Mouse (Mus musculus): Measurements from ENCODE around the gene Carmil1. TPM values are rescaled to one million over a fixed set of nuclear protein-coding genes. Genes with fewer than 3 reads are reported as not detected.
"Not testable (repeated sequence)": the region's sequence is repeated elsewhere in the genome, so short reads cannot be mapped to it uniquely, and the experiment has no call there.

Carmil1 gene
- total RNA-seq, 2 experiments from 2014 or later: 9.6 to 11.7 TPM

DNA sequence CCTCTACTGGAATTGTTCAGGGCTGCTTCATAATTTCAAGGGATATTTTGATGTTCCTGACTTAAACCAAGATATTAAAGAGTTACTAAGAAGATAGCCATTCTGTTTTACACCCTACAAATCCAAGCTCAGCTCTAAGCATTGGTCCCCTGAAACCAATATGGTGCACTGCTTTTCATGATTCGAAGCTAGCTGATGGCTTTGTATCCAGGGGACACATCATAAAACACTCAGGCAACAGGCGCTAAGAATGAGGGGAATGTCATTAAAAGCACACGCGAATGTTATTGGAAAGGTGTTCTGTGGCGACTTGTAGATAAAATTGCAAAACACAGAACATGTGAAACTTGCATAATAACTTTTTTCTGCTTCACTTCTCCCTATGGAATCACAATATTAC lies 174.8 kb downstream of the Carmil1 start:
- ATAC-seq (ENCODE audit: poor library complexity, severe bottlenecking): no peak

DNA sequence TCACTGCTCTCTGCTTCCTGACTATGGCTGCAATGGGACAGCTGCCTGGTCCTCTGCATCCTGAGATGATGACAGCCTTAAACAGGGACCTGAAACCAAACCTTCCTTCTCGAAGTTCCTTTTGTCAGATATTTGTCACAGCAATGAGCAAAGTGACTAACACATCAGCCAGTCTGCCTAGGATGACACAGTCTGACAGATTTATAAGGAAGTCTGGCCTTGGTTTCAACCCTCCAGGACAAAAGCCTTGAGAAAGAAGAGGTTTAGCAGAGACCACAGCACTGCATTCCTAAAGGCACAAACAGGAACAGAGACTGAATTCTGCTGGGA lies 175.3 kb downstream of the Carmil1 start:
- ATAC-seq (ENCODE audit: poor library complexity, severe bottlenecking): peak; percentile 73

DNA sequence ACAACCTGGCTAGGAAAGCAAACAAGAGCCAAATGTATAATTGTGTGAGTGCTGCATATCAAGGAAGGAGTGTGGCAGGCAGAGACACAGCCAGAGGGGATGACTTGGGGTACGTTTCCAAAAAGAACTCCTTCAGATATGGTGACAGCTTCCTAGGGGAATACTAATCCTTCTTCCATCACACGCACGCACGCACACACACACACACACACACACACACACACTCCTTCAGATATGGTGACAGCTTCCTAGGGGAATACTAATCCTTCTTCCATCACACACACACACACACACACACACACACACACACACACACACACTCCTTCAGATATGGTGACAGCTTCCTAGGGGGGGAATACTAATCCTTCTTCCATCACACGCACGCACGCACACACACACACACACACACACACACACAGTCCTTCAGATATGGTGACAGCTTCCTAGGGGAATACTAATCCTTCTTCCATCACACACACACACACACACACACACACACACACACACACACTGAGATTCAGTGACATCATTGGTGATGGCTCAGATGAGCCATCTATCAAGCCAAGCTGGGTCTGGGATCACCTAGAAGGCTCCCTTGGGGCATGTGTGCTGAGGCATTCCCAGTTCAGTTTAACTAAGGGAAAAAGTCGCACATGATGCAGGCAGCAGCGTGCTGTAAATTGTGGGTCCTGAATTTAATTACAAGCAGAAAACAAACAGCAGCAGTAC lies 175.8 kb downstream of the Carmil1 start:
- not testable (repeated sequence) for ATAC-seq (ENCODE audit: poor library complexity, severe bottlenecking)

DNA sequence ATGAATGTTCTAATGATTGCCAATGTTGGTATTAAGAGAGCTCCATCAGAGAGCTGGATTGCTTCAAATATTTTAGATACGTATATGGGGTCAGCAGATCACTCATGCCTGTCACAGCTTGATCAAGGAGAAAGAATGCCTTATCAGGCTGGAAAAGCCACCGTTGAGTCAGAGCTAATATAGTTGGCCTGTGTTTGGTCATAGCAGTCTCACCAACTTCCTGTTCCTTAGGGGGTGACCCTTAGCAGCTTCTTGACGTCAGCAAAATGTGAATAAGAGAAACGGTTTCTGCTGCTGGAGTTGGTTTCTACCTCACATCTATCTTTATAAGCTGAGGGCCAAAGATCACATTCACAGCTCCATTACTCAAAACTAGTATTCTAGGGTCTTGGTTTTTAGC lies 176.6 kb downstream of the Carmil1 start:
- peak; percentile 74 for ATAC-seq (ENCODE audit: poor library complexity, severe bottlenecking)

DNA sequence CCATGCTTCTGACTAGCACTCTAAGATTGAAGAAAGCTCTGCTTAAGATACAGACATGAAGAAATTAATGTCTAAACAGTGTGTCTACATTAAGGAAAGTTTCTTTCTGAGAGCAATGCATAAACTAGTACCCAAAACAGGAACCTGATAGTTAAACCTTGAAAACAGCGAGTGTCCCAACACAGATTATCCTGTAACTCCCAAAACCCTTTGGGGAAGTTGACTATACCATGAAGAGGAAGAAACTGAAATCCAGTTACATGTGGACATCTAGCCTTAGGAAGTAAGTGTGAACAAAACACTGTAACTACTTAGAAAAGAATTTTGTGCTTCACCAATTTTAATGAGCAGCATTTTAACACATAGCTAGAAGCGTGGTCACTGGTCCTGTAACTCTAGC lies 177.4 kb downstream of the Carmil1 start:
- peak; percentile 55 for ATAC-seq (ENCODE audit: poor library complexity, severe bottlenecking)

DNA sequence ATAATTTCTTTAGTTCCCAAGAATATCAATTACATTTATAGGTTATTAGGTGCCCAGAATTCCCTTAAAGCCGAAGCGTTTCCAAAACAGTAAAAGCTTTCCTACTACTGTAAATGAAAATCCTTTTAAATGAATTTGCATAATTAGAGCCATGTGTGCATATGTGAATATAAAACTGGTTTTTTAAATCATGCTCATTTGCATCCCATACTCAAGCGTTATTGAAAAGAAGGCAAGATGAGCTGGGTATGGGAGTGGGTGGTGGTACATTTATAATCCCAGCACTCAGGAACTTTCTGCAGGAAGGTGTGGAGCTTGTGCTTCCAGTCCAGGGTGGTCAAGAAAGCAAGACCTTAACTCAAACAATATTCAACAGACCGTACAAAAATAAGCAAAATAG lies 178.3 kb downstream of the Carmil1 start:
- ATAC-seq (ENCODE audit: poor library complexity, severe bottlenecking): no peak

DNA sequence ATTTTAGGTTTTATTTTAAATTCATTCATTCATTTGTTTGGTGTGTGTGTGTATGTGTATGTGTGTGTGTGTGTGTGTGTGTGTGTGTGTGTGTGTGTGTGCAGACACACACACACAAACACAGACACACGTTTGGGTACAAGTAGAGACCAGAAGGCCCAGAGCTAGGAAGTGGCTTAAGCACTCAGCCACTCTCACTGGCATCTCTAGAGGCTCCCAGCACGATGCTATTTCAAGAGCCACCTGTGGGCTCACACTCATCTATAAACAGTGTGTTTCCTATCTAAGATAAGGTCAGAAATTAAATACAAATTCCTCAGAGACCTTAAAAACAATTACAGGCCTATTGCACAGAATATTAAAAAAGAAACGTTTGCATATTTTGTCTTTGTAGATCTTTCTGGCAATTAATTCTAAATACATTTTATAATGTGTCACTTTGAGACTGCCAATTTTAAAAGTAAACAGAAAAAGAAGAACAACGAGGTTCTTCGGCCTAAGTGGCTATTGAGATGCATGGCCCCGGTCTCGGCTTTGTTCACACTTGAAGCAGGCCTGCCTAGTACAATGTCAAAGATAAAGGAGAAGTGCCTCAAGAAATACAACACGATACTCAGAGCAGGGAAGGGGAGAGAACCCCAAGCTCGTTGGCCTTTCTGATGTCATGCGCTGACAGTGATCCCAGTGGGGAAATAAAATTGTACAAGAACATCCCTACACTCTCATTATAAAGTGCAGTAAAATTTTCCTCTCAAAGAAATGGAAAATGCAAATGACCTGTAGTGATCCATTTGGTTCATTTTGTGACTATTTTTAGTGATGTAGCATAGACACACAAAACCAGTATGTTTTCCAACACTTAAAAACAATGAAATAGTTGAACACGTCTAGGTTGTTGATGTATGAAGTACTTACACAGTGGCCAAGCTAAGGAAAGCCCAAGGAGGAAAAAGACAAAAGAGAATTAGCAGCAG lies 179.2 kb downstream of the Carmil1 start:
- ATAC-seq (ENCODE audit: poor library complexity, severe bottlenecking): no peak

DNA sequence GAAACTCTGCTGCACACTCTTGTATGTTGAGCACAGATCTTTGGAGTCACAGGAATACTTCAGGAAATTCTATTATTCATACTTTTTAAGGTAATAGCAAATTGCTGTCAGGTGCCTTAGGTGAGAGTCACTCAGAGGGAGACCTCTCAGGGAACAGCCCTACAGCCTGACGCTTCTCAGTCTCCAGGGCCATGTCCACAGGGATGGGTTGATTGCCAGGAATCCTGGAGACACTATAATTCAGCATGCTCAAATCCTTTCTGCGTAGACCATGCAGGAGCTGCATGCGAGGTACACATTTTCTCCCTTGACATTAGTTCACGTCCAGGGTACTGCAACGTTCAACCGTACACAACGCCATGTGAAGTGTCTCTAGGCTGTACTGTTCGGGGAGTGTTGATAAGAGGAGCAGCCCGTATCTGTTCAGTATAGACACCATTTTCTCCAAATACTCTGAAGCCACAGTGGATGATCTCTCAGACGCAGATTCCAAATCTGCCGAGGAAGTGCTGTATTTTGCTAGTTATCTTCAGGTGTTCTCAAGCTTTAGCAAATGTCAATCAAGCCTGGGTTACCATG lies 180.0 kb downstream of the Carmil1 start:
- no peak for ATAC-seq (ENCODE audit: poor library complexity, severe bottlenecking)

DNA sequence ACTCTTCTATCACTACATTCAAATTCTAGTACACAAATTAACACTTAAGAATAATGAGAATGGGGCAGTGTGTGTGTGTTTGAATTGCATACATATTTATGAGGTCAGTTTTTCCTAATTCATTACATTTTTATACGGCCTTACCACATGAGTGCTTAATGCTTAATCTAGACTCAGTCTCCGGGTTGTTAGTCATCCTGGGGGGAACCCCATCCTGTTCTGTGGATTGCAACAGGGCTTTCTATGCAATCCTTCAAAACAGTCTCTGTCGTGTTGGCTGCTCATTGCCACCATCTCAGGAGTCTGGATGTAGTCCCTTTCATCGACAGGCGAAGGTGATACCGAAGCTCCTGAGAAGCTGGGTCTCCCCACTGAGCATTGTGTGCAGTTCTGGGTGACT lies 184.0 kb downstream of the Carmil1 start:
- no peak for ATAC-seq (ENCODE audit: poor library complexity, severe bottlenecking)

DNA sequence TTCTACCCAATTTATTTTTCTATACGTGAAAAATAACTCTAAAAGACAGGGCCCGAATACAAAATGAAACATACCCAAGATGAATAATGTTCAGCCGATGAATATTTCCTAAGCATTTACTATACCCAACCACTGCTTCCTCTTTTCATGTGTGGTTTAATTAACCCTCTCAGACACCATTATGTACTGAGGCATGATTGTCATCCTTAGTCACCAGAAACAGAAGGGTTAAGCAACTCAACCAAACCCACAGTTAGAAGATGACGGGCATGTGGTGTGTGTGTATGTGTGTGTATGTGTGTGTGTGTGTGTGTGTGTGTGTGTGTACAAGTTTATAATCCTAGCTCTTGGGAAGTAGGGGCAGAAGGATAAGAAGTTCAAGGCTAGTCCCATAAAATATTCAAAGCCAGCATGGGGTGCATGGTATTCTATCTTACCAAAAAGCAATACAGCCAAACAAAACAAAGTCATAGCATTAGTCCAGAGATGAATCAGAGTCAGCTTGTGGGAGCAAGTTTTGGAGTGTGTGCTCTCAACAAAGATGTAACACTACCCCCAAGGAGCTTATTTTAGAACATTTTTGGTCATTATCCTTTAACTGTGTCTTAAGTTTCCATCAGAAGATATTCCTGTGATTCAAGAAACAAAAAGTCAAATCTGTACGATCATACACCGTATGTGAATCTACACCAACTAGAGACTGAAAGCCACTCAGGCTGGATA lies 185.6 kb downstream of the Carmil1 start:
- peak; percentile 91 for ATAC-seq (ENCODE audit: poor library complexity, severe bottlenecking)

DNA sequence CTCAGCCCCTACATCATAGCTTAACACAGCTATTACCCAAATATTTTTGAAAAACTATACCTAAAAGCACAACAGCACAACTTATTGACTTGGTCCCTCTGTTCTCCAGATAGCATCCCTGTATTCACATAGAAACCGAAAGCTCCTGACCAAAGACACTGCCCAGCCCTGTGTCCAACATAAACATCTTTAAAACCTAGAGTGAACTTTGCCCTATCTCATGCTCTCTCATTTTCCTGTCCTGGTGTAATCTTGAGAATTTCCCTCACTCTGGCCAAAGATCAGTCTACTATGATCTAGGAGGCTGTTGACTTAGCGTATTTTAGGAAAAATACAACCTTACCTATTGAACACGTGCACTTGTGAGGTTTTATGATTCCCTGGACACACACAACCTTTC lies 187.5 kb downstream of the Carmil1 start:
- no peak for ATAC-seq (ENCODE audit: poor library complexity, severe bottlenecking)

DNA sequence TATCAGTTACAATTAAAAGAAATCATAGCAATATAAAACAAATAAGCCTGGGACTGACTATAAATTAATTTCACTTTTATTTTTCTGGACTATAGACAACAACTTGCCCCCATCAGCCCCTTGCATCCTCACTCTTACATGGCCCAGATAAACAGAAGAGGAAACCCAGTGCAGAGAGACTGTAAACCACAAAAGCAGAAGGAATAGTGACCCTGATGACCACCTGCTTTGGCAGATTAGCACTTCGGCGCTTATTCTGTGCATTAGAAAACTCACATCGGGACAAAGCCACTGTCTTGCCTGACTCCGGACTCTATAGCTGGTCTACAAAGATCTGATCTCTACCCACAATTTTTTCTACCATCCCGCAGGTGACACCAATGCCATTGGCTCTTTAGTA lies 188.5 kb downstream of the Carmil1 start:
- ATAC-seq (ENCODE audit: poor library complexity, severe bottlenecking): peak; percentile 45

DNA sequence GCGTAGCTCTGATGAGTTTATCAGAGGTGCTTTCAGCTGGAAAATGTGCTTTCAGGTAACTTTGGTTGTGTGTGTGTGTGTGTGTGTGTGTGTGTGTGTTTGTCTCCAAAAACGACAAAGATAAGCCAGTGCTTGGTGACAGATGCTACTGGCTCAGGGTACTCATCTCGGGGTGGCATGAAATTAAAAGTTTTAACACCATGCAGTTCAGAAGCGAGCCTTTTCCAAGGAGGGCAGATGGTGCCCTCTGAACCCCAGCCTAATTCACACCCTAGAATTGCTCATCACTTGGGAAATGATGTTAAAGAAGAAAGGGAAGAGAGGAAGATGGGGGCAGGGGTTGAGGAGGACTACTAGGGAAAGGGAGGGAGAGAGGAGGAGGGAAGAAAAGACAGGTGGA lies 198.4 kb downstream of the Carmil1 start:
- no peak for ATAC-seq (ENCODE audit: poor library complexity, severe bottlenecking)

DNA sequence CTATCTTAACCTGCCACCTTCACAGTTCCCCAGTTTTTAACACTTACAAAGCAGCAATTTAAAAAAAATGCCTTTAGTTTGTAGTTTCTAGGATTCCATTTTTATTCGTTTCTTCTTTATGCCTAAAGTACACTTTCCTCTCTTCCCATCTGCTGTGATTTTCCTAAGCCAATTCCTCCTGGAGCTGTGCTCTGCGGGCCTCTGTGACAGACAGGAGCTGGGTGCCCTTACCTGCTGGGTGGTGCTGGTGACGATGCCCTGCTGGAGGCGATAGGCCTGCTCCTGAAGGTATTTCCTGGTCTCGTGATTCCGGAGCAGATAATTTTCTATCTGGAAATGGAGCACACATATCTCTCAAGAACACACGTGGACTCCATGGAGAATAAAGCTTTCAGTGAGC lies 198.9 kb downstream of the Carmil1 start:
- ATAC-seq (ENCODE audit: poor library complexity, severe bottlenecking): no peak

DNA sequence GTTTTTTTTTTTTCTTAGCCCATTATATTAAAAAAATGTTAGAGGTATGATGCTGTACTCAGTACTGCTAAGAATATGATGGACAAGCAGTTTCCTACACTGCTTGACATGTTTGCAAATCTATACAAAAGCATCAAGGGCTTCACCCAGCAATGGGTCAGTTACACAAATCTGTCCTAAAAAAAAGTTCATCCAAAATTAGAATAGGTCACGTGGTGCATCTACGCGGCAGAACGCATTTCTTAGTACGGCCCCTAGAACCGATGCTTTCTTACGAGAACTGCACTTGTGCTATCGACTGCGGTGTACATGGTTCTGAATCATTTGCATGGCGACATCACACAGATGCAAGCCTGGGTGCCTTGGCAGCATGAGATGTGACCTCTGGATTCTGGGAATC lies 208.0 kb downstream of the Carmil1 start:
- no peak for ATAC-seq (ENCODE audit: poor library complexity, severe bottlenecking)

DNA sequence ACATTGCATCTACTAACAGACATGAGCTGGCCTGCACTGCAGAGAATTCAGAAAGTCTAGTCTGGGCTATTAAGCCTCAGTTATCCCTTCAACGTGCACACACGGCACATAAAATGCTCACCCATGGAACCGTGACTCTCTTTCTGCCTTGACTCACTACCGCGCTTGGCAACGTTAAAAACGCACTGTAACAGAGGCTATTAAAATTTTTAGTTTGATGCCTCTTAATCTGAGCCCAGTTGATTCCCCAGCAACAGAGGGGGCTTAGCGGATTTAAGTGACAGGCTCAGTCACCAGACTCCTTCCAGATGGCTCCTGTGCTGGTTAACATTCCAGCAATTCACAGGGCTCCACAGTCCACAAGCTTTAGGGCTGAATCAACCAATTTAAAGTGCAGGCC lies 213.0 kb downstream of the Carmil1 start:
- no peak for ATAC-seq (ENCODE audit: poor library complexity, severe bottlenecking)

DNA sequence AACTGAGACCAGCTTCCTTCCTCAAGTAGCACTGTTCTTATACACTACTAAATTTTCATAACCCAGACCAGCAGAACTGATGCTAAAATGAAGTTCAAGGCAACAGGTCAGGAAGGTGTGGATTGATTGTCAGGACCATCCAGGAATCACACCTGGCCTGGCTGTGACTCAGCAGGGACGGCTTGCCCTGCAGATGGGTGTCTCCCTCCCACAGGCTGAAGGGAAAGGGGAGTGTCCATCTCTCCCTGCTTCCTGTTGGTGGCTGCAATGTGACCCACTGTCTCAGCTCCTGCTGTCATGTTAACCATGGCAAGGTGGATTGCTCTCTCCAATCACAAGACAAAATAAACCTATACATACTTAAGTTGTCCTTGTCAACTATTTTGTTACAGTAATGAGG lies 215.1 kb downstream of the Carmil1 start:
- ATAC-seq (ENCODE audit: poor library complexity, severe bottlenecking): no peak

DNA sequence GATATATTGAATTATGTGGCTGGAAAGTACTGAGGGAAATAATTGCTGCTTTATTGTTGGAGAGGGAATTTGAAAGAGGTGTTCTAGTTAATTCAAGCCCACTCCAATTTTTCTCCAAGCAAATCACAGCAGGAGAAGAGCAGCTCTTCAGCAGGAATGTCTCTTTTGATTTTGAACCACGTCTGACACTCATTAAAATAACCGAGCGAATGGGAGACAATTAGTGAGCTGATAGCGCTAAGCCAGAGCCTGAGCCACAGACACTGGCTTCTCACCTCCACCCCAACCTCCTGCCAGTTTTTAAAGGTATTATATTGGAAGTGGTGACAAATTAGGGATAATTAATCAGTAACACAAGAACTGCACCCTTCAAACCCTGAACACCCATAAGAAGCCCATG lies 217.8 kb downstream of the Carmil1 start:
- no peak for ATAC-seq (ENCODE audit: poor library complexity, severe bottlenecking)

DNA sequence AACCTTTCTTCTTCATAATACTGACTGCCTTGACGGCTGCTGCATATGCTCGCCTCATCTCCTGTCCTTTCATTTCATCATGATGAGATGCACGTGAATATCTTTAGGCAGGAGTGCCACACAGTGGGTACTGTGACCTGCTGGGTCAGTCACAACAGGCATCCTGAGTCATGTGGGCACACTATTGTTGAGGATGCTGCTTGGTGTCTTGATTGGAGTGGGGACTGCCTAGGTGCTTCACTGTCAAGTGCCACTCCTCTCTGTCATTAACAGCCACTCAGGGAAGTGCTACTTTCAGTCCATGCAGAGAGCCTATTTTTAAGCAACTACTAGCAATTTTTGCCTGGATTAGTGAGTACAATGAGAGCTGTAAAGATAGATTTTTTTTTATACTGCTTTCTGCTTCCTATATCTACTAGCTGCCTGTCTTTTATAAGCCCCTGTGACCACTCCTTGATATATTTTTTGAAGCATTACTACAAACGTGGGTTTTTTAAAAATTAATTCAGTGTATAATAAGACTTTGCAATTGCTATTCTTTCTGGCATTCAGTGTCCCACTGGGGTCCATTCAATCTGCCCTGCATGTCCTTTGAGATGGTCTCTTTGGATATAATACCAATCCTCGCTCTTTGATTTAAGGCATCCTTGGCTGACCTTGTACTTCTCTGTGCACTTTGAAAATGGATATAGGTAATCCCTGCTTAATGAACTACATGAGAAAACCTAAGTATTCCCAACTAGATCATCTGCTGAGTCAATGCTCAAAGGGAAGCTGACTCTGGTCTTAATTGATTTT lies 225.3 kb downstream of the Carmil1 start:
- no peak for ATAC-seq (ENCODE audit: poor library complexity, severe bottlenecking)

DNA sequence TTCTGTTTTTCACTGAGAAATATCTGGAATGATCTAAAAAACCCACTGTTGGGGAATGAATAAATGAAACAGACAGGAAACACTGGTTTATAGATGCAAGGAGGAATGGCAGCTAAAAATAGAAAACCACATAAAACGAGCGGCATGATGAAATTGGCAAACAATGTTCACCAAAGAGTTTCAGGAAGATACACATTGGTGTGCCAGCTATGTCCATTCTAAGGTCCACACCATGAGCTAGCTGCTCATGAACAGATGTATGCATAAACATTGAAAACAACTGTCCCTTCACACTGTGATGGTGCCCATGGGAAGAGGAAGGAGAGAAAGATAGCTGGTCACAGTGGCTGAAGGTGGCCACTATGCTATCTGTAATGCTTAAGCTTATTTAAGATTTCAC lies 229.1 kb downstream of the Carmil1 start:
- no peak for ATAC-seq (ENCODE audit: poor library complexity, severe bottlenecking)

Data from megakaryocyte, adult 5-6 weeks (primary cell).